Mouse (Mus musculus): ENCODE results near the gene Gm37240. TPM values are rescaled to one million over a fixed set of nuclear protein-coding genes. Genes with fewer than 3 reads are reported as not detected.

Gm37240 gene
- polyA plus RNA-seq, 1 experiment from 2014 or later = 2.8 TPM

GRCm38 (mm10) chr3:84937360-84938355, 949.7 kb downstream of the Gm37240 start:
- WGBS = 78% methylated on average over 12 of the region's 12 CpGs
- Histone ChIP-seq H3K36me3 (replicated peaks) (no peaks in the 10 kb centered on the region), H3K27ac (replicated peaks) (peak overlapping the region; percentile 1; the same call in 1 of the 2 replicates), H3K9me3 (no peaks in the 10 kb centered on the region), H3K4me3 (no peak overlapping the region), H3K4me1 (peaks cover 5% of the 10 kb centered on the region), H3K27me3 (replicated peaks; ENCODE audit: low read depth, poor library complexity, severe bottlenecking) (no peaks in the 10 kb centered on the region)
- DNase-seq (ENCODE audit: low spot score) = peak; percentile 15

- no peak overlapping the region for H3K27ac ChIP-seq (replicated peaks)
- no peaks in the 10 kb centered on the region for H3K9me3 ChIP-seq
- DNase-seq (ENCODE audit: low spot score) = no peak
- no peaks in the 10 kb centered on the region for H3K36me3 ChIP-seq (replicated peaks)
- H3K27me3 ChIP-seq (replicated peaks; ENCODE audit: low read depth, poor library complexity, severe bottlenecking) = no peaks in the 10 kb centered on the region
- peaks cover 5% of the 10 kb centered on the region for H3K4me1 ChIP-seq
- WGBS = 84% methylated on average over 5 of the region's 5 CpGs
- H3K4me3 ChIP-seq = no peak overlapping the region
Measured at GRCm38 (mm10) chr3:84936956-84937355, 950.4 kb downstream of the Gm37240 start.

GRCm38 (mm10) chr3:84936252-84936651, 951.1 kb downstream of the Gm37240 start:
- peaks cover 5% of the 10 kb centered on the region for H3K4me1 ChIP-seq
- H3K36me3 ChIP-seq (replicated peaks) = no peaks in the 10 kb centered on the region
- no peaks in the 10 kb centered on the region for H3K9me3 ChIP-seq
- H3K4me3 ChIP-seq = no peak overlapping the region
- no peaks in the 10 kb centered on the region for H3K27me3 ChIP-seq (replicated peaks; ENCODE audit: low read depth, poor library complexity, severe bottlenecking)
- no peak overlapping the region for H3K27ac ChIP-seq (replicated peaks)
- 70% methylated on average over 2 of the region's 2 CpGs for WGBS
- DNase-seq (ENCODE audit: low spot score) = no peak

GRCm38 (mm10) chr3:84935729-84936128, 951.6 kb downstream of the Gm37240 start:
- 85% methylated on average over 1 of the region's 1 CpGs for WGBS
- Histone ChIP-seq H3K36me3 (replicated peaks) (no peaks in the 10 kb centered on the region), H3K4me3 (no peak overlapping the region), H3K27me3 (replicated peaks; ENCODE audit: low read depth, poor library complexity, severe bottlenecking) (no peaks in the 10 kb centered on the region), H3K27ac (replicated peaks) (no peak overlapping the region), H3K9me3 (no peaks in the 10 kb centered on the region), H3K4me1 (peaks cover 5% of the 10 kb centered on the region)
- DNase-seq (ENCODE audit: low spot score) = no peak

- Histone ChIP-seq H3K36me3 (replicated peaks) (no peaks in the 10 kb centered on the region), H3K27me3 (replicated peaks; ENCODE audit: low read depth, poor library complexity, severe bottlenecking) (no peaks in the 10 kb centered on the region), H3K4me3 (no peak overlapping the region), H3K27ac (replicated peaks) (no peak overlapping the region), H3K9me3 (no peaks in the 10 kb centered on the region), H3K4me1 (no peaks in the 10 kb centered on the region)
- no peak for DNase-seq (ENCODE audit: low spot score)
- WGBS = 88% methylated on average over 3 of the region's 3 CpGs
Measured at GRCm38 (mm10) chr3:84930683-84931082, 956.6 kb downstream of the Gm37240 start.

- Histone ChIP-seq H3K27me3 (replicated peaks; ENCODE audit: low read depth, poor library complexity, severe bottlenecking) (no peaks in the 10 kb centered on the region), H3K4me1 (no peaks in the 10 kb centered on the region), H3K9me3 (no peaks in the 10 kb centered on the region), H3K27ac (replicated peaks) (no peak overlapping the region), H3K36me3 (replicated peaks) (no peaks in the 10 kb centered on the region), H3K4me3 (no peak overlapping the region)
- DNase-seq (ENCODE audit: low spot score) = no peak
- WGBS = 93% methylated on average over 3 of the region's 3 CpGs
Measured at GRCm38 (mm10) chr3:84929171-84929570, 958.1 kb downstream of the Gm37240 start.

GRCm38 (mm10) chr3:84927901-84928300, 959.4 kb downstream of the Gm37240 start:
- H3K4me3 ChIP-seq = no peak overlapping the region
- no peak overlapping the region for H3K27ac ChIP-seq (replicated peaks)
- no peak for DNase-seq (ENCODE audit: low spot score)
- WGBS = 86% methylated on average over 2 of the region's 2 CpGs
- no peaks in the 10 kb centered on the region for H3K36me3 ChIP-seq (replicated peaks)
- no peaks in the 10 kb centered on the region for H3K4me1 ChIP-seq
- H3K9me3 ChIP-seq = no peaks in the 10 kb centered on the region
- no peaks in the 10 kb centered on the region for H3K27me3 ChIP-seq (replicated peaks; ENCODE audit: low read depth, poor library complexity, severe bottlenecking)

GRCm38 (mm10) chr3:84927168-84927794, 960.0 kb downstream of the Gm37240 start:
- no peaks in the 10 kb centered on the region for H3K4me1 ChIP-seq
- no peaks in the 10 kb centered on the region for H3K9me3 ChIP-seq
- H3K27ac ChIP-seq (replicated peaks) = no peak overlapping the region
- no peaks in the 10 kb centered on the region for H3K36me3 ChIP-seq (replicated peaks)
- WGBS = 91% methylated on average over 8 of the region's 8 CpGs
- no peaks in the 10 kb centered on the region for H3K27me3 ChIP-seq (replicated peaks; ENCODE audit: low read depth, poor library complexity, severe bottlenecking)
- no peak overlapping the region for H3K4me3 ChIP-seq
- DNase-seq (ENCODE audit: low spot score) = no peak

- H3K4me3 ChIP-seq = no peak overlapping the region
- no peaks in the 10 kb centered on the region for H3K4me1 ChIP-seq
- WGBS = 94% methylated on average over 5 of the region's 5 CpGs
- no peaks in the 10 kb centered on the region for H3K9me3 ChIP-seq
- no peak for DNase-seq (ENCODE audit: low spot score)
- no peaks in the 10 kb centered on the region for H3K27me3 ChIP-seq (replicated peaks; ENCODE audit: low read depth, poor library complexity, severe bottlenecking)
- no peaks in the 10 kb centered on the region for H3K36me3 ChIP-seq (replicated peaks)
- H3K27ac ChIP-seq (replicated peaks) = no peak overlapping the region
Measured at GRCm38 (mm10) chr3:84926140-84926539, 961.2 kb downstream of the Gm37240 start.

- H3K36me3 ChIP-seq (replicated peaks) = no peaks in the 10 kb centered on the region
- H3K9me3 ChIP-seq = no peaks in the 10 kb centered on the region
- H3K4me1 ChIP-seq = no peaks in the 10 kb centered on the region
- no peaks in the 10 kb centered on the region for H3K27me3 ChIP-seq (replicated peaks; ENCODE audit: low read depth, poor library complexity, severe bottlenecking)
- H3K4me3 ChIP-seq = no peak overlapping the region
- WGBS = 90% methylated on average over 4 of the region's 4 CpGs
- DNase-seq (ENCODE audit: low spot score) = no peak
- H3K27ac ChIP-seq (replicated peaks) = no peak overlapping the region
Measured at GRCm38 (mm10) chr3:84925229-84925628, 962.1 kb downstream of the Gm37240 start.

GRCm38 (mm10) chr3:84923670-84924069, 963.6 kb downstream of the Gm37240 start:
- H3K27me3 ChIP-seq (replicated peaks; ENCODE audit: low read depth, poor library complexity, severe bottlenecking) = no peaks in the 10 kb centered on the region
- H3K9me3 ChIP-seq = no peaks in the 10 kb centered on the region
- no peak for DNase-seq (ENCODE audit: low spot score)
- no peaks in the 10 kb centered on the region for H3K4me1 ChIP-seq
- no peak overlapping the region for H3K4me3 ChIP-seq
- 95% methylated on average over 1 of the region's 1 CpGs for WGBS
- no peak overlapping the region for H3K27ac ChIP-seq (replicated peaks)
- no peaks in the 10 kb centered on the region for H3K36me3 ChIP-seq (replicated peaks)

GRCm38 (mm10) chr3:84923256-84923655, 964.1 kb downstream of the Gm37240 start:
- 75% methylated on average over 1 of the region's 1 CpGs for WGBS
- Histone ChIP-seq H3K9me3 (no peaks in the 10 kb centered on the region), H3K27ac (replicated peaks) (no peak overlapping the region), H3K4me1 (no peaks in the 10 kb centered on the region), H3K4me3 (no peak overlapping the region), H3K27me3 (replicated peaks; ENCODE audit: low read depth, poor library complexity, severe bottlenecking) (no peaks in the 10 kb centered on the region), H3K36me3 (replicated peaks) (no peaks in the 10 kb centered on the region)
- no peak for DNase-seq (ENCODE audit: low spot score)
